Mouse (Mus musculus) embryonic fibroblast, embryonic 13.5 days (primary cell): ENCODE measurements around the gene Foxd2.

ENCODE experiments used
- CTCF ChIP-seq: IDR thresholded peaks from 2 replicates; pipeline ENCODE4 v1.5.1; 2011; ENCODE audit warnings: mild to moderate bottlenecking, control low read depth, low read length, moderate library complexity, borderline replicate concordance; ENCODE audit not compliant: insufficient read depth
- POLR2A ChIP-seq: IDR thresholded peaks from 2 replicates; pipeline ENCODE4 v1.6.1; 2011; ENCODE audit warnings: low read depth, mild to moderate bottlenecking, control low read depth, low read length, moderate library complexity

GRCm38 (mm10) chr4:114946416-114946815, 37.7 kb upstream of the Foxd2 start:
- TF ChIP-seq CTCF = no peak
- no peak for TF ChIP-seq POLR2A
